Mouse (Mus musculus): ENCODE data around the gene Nos1ap.

Gene Nos1ap

DNA sequence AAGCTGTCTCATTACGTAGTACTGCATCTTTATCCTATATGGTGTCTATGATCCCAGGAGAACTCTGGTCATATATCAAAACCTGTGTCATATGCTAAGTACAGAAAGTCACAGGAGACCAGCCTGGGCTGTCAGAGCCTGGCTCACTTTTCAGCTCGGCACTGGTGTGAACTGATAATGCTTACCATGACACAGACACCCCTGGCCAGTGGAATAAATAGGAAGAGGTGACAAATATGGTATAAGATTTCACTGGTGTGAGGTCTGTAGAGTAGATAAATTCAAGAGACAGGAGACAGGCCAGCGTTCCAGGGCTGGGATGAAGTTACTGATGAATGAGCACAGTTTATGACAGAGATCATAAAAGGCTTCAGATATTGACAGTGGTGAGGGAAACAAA, 84.6 kb downstream of the Nos1ap start:
- intact Hi-C loops (cut with DNase I): no loop called here

- intact Hi-C loops (cut with DNase I): no loop called here
Measured at GRCm38 (mm10) chr1:170504378-170504777, 85.3 kb downstream of the Nos1ap start.

- intact Hi-C loops (cut with DNase I): no loop called here
Measured at GRCm38 (mm10) chr1:170503277-170503739, 86.4 kb downstream of the Nos1ap start.

DNA sequence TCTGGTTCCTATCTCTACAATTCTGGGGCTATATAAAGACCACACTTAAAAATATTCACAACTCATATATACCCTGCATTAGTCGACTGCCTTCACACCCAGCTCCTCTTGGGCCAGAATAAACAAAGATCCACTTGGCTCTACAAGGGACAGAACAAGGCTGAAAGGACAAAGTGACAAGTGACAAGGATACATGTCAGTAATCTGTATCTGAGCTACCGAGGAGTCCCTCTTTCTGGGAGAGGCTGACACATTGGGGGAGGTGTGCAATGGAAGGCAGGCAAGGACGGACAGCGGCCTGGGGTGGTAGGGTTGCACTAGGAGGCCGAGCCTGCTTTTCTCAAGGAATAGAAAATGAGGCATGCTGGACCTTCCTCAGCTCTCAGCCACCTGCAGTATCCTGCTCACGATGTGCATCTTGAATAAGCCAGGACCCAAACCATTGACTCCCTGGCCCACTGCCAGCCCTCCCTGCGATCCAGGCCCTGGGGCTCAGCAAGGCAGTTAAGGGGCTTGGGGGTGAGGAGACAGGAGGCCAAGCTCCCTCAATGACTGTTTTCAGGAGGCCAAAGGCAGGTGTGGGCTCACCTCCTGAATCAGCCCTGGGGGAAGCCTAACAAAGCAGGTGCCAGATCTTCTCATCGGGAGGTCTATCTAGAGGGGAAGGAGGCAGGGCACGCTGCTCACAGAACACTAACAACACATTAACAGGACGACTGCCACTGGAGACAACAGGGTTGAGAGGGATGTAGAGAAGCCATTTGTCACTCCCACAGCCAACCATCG, 87.0 kb downstream of the Nos1ap start:
- intact Hi-C loops (cut with DNase I): no loop called here

DNA sequence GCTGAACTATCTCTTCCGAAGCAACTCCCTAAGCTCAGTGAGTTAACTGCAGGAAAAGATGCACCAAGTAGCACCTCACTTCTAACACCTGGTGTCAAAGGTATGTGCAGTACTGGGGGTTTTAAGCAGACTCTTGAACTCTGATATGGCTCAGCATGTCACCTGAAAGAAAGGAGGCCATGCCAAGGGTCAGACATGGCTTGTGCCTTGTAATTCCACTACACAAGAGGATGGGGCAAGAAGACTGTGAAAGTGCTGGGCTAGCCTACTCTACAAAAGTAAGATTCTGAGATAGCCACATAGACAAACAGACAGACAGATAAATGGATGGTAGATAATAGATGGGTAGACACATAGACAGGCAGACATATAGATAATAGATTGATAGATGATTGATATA, 87.7 kb downstream of the Nos1ap start:
- intact Hi-C loops (cut with DNase I): no loop called here

DNA sequence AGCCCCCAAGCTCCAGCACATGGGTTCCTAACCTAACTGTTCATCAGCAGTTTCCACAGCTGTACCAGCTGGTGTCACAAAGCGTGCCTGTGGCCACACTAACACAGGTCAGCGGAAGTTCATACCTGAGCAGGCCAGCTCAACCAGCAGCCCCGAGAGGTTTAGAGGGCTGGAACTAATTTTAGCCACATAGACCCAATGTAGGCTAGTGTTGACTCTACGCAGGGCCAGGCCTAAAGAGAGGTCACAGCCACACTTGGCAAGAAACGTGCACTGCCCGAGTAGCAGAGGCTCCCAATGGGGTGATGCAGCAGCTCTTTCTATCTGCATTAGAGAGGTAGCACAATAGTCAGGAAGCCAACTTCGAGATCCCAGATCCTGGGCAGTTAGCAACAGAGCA, 88.1 kb downstream of the Nos1ap start:
- intact Hi-C loops (cut with DNase I): no loop called here

DNA sequence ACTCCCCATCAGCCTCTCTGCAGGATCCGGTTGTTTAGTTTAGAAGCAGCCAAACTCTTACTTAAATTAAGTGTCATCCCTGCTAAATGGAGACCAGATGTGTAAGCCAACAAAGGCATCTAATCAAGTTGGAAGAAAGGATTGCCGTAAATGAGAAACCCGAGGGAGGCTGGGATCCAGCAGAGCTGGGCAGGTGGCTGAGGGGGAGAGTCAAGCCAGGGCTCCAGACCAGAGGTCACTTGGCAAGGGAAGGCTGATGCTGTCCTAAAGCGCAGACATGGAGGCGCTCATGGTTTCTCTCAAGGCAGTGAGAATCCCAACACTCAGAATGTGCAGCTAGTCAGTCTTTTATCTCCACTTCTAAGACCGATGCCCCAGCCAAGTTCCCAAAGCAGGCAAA, 89.8 kb downstream of the Nos1ap start:
- intact Hi-C loops (cut with DNase I): no loop called here

DNA sequence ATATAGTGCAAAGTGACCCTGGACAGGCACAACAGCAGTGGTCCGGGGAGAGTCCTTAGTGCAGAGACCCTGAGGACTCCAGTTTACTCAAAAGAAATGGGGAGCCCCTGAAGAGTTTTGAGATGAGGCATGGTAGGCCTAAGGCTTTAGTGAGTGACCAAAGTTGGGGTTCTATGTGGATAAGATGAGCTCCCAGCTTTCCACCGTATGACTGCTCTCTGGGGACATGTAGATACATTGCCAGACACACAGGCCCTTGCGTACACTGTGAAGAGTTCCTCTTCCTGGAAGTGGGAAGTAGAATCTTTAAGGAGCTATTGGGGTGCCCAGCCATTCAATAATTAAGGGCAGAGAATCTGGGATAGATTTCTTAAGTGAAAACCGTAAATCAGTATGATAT, 90.2 kb downstream of the Nos1ap start:
- intact Hi-C loops (cut with DNase I): no loop called here

DNA sequence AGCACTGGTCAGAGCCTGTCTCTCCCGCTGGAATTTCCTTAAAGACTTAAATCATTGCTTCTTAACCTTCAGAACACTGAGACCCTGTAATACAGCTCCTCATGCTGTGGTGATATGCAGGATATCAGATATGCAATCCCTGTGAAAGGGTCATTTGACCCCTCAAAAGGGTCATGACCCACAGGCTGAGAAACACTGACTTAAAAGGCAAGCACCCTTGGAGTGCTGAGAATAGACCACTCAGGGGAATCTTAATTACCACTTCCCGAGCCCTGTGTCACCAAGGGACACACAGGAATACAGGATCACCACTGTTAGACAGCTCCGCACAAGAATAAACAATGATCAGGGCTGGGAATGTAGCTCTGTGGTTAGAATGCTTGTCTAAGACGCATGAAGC, 91.0 kb downstream of the Nos1ap start:
- intact Hi-C loops (cut with DNase I): no loop called here

GRCm38 (mm10) chr1:170496221-170496620, 93.4 kb downstream of the Nos1ap start:
- intact Hi-C loops (cut with DNase I): no loop called here

DNA sequence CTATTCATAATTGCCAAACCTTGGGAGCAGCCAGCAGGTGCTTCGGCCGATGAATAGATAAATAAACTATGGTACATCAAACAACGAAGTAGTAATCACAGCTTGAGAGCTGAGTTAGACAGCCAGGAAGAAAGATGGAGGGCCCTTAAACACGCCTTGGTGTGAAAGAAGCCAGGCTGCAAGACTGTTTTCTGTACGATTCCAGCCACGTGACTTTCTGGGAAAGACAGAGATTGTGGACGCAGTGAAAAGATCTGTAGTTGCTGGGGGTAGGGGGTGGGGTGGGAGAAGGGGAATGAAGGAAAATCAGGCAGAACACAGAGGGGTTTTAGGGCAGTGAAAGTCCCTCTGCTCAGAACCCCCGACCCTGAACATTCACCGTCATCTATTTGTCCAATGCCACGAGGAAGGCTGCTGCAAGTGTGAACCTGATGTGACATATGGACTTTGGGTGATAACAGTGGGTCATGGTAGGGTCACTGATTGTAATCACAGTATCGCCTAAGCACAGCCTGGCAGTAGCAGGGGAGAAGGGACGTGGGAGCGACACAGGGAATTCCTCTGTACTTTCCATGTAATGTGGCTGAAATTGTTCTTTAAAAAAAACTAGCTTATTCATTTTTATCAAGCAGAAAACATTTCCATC, 94.0 kb downstream of the Nos1ap start:
- intact Hi-C loops (cut with DNase I): no loop called here

GRCm38 (mm10) chr1:170492527-170492926, 97.1 kb downstream of the Nos1ap start:
- intact Hi-C loops (cut with DNase I): no loop called here

DNA sequence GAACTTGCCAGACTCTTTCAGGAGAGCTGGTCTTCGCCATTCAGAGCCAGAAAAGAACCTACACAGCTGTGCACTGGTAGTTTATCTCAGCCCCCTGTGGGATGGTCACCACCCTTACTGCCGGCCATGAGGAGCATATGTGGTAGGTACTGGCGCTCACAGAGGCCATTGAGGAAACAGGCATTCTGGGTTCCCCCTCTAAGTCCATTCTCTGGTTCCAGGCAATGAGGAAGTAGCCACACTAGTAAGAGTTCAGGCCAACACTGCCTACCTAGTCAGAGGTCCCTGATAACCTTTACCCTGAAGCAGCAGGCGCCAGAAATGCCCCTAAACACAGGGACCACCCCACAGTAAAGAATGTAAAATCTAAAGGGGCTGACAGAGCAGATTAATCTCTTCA, 97.6 kb downstream of the Nos1ap start:
- intact Hi-C loops (cut with DNase I): no loop called here

DNA sequence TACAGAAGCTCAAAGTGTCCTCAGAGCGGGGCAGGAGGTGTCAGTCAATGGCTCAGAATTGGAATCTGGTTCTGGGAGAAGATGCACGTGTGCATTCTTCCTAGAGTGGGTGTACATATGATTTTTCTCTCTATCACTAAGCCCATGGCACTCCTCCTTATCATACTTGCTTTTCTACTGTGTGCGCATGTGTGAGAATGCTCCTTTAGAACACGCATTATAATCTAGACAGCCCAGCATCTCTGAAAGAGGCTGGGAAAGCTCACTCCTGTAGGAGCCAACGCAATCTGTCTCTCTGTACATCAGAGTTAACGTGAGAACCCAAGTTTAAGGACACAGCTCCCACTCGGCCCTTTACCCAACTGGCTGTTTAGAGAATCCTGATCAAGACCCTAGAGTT, 99.7 kb downstream of the Nos1ap start:
- intact Hi-C loops (cut with DNase I): no loop called here

DNA sequence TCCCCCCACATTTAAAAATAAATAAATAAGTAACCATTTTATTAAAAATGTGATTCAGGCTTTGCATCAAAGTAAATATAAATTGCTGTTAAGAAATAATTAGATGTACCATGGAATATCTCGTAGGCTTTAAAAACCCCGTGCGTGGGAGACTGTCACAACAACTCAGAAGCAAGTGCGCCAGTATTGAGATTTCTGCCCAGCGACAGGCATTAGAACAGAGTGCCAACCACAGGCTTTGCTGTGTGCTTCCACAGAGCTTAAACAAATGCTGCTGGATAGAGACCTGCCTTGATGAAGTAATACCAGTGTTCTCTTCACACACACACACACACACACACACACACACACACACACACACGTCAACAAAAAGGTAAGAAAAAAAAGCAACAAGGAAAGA, 100.2 kb downstream of the Nos1ap start:
- intact Hi-C loops (cut with DNase I): no loop called here

DNA sequence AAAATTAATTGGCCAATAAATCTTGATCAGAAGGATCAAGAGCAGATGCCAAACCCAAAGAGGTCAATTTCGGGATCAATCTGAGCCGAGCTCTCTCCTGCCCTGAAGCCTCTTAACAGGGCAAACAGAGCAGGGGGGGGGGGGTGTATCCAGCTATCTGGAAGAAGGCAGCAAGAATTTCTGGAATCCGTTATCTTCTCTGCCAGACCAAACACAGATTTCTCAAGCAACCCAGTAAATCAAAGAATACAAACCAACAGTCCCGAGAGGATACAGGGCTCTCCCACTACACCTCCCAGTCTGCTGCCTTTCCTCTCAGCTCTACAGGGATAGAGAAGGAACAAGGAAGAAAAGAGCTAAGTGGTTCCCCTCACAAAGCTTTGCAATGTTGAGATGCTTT, 104.5 kb downstream of the Nos1ap start:
- intact Hi-C loops (cut with DNase I): no loop called here

DNA sequence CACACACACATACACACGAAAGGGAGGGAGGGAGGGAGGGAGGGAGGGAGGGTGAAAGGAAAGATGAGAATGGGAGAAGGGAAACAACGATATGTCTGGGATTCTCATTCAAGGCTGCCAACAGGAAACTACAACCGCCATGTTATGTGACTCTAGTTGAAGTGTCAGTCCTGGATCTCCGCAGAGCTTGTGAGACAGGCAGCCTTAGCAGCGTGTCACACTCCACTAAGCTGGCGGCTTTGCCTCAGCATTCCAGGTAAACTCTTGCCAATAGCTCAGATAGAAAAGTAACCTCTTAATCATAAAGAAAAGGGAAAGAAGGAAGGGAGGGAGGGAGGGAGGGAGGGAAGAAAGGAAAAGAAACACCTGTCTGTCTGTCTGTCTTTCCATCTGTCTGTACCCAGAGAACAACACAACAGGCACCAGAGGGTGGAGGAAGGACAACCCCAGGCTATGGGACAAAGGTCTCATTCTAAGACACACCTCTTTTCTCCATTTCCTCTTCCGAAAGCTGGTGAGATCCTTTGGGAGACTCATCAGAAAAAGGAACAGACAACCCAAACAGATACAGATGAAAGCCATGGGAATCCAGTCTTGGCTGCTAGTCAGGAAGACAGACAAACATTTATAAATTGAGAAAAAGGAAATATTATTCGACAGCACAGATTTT, 107.3 kb downstream of the Nos1ap start:
- intact Hi-C loops (cut with DNase I): no loop called here

GRCm38 (mm10) chr1:170481093-170481492, 108.6 kb downstream of the Nos1ap start:
- intact Hi-C loops (cut with DNase I): no loop called here

DNA sequence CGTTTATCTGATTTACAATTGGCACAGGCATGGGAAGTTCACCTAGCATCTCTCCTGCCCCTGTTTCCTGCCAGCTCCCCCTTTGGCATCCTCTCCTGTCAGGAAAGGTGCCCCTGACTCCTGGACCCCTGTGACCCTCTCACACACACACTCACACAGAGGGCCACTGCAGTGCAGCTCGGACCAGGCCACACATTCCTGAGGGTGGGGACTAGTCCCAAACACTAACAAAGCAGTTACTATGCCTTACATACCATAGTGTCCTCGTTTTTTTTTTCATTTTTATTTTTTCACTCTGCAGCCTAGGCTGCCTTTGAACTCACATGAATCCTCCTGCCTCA, 110.2 kb downstream of the Nos1ap start:
- intact Hi-C loops (cut with DNase I): no loop called here

- intact Hi-C loops (cut with DNase I): no loop called here
Measured at GRCm38 (mm10) chr1:170478791-170479457, 110.7 kb downstream of the Nos1ap start.

DNA sequence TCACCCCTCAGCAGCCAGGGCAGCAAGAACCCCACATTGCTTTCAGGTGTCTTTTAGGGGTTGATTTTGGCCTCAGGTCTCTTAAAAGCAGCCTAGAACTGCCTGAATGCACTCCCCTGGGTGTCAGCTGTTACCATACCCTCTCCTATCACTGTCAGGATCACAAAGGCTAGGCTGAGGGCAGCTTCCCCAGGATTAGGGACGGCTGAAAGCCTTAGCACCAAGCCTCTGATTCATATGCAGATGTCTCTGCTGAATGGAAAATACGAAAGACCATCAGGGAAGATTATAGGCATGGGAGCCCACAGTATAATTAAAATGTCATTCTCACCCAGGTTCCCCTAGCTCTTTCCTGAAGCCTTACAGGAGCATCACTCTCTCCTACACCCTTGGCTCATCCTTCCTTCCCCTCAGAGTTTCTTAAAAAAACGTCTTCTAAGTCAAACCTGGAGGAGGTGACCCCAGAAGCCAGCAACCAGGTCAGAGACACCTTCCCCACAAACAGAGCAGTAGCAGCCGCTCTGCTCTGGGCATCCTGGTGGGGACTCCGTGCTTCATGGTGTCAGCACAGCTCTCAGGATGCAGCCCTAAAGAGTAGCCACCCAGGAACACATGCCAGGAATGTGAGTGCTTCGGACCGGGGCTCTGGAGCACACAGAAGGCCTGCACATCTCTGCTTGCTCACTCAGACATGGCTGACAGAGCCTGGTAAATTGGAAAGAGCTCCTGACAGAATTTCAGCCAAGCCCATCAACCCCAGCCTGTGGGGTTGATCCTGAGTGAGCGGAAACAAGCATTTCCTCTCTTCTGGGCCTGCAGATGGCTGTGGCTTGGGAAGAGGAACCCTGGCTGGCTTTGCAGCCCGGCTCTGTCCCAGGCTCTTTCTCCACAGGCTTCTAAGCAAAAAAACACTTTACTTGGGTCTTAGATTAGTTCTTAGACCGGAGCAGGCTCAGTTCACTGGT, 111.7 kb downstream of the Nos1ap start:
- intact Hi-C loops (cut with DNase I): no loop called here
